Mouse (Mus musculus) bone marrow, adult 2 months (tissue): ENCODE measurements around the gene 2810408A11Rik.

Experiments
- CTCF ChIP-seq: fragments of 200-500 bp; IDR thresholded peaks from 2 replicates; pipeline ENCODE4 v1.5.1; 2011; ENCODE audit warnings: low read length, control low read depth; ENCODE audit not compliant: control insufficient read depth, insufficient read depth
- POLR2A ChIP-seq: fragments of 200-500 bp; IDR thresholded peaks from 2 replicates; pipeline ENCODE4 v1.6.1; 2011; ENCODE audit warnings: low read depth, mild to moderate bottlenecking, control low read depth, low read length, borderline replicate concordance; ENCODE audit not compliant: control insufficient read depth

- TF ChIP-seq POLR2A: no peak
- no peak for TF ChIP-seq CTCF
These were observed 917 bp downstream of the 2810408A11Rik start for GRCm38 (mm10) chr11:69899870-69900269.
